Mouse (Mus musculus) forebrain, embryonic 16.5 days (tissue): ENCODE data around the gene Ppp1r9a. TPM values are rescaled to one million over a fixed set of nuclear protein-coding genes. Genes with fewer than 3 reads are reported as not detected.

Experiments
- ATAC-seq: fragments of 200-750 bp; cut with Nextera tagmentation; 2 replicates; pipeline ENCODE4 v1.8.0; 2017; ENCODE audit warnings: mild to moderate bottlenecking, moderate library complexity
- H3K27ac ChIP-seq: fragments of 300-500 bp; sonication (generic); 2 replicates; pipeline ENCODE4 v1.5.1; 2014; ENCODE audit warnings: low read length, control low read depth
- H3K27me3 ChIP-seq: fragments of 300-500 bp; sonication (generic); replicated peaks from 2 replicates; pipeline ENCODE4 v1.6.1; 2014; ENCODE audit warnings: low read length; ENCODE audit not compliant: control insufficient read depth, insufficient read depth
- H3K36me3 ChIP-seq: fragments of 300-500 bp; sonication (generic); 2 replicates; pipeline ENCODE4 v1.6.1; 2014; ENCODE audit not compliant: control insufficient read depth, insufficient read depth
- H3K4me1 ChIP-seq: fragments of 300-500 bp; sonication (generic); replicated peaks from 2 replicates; pipeline ENCODE4 v1.6.1; 2014; ENCODE audit warnings: low read length; ENCODE audit not compliant: control insufficient read depth, insufficient read depth
- H3K4me2 ChIP-seq: fragments of 300-500 bp; sonication (generic); 2 replicates; pipeline ENCODE4 v1.6.1; 2014; ENCODE audit warnings: mild to moderate bottlenecking, low read length, control low read depth
- H3K4me3 ChIP-seq: fragments of 300-500 bp; sonication (generic); replicated peaks from 2 replicates; pipeline ENCODE4 v1.5.1; 2014; ENCODE audit warnings: mild to moderate bottlenecking, low read length, control low read depth
- H3K9ac ChIP-seq: fragments of 300-500 bp; sonication (generic); replicated peaks from 2 replicates; pipeline ENCODE4 v1.6.1; 2014; ENCODE audit warnings: low read depth, low read length, control low read depth
- H3K9me3 ChIP-seq: fragments of 300-500 bp; sonication (generic); 2 replicates; pipeline ENCODE4 v1.6.1; 2016; ENCODE audit warnings: low read length; ENCODE audit not compliant: control insufficient read depth
- WGBS: fragments of 180-500 bp; shearing (Covaris S2); extraction: QIAGEN DNeasy Blood & Tissue Kit; methylation state at CpG from one replicate; pipeline ENCODE4 v1.1.7; 2014; 5-methylcytosine and 5-hydroxymethylcytosine counted together
- polyA plus RNA-seq: library from polyadenylated mRNA; unstranded; fragments of >200 nt; fragmentation: Nextera tagmentation; extraction: Ambion mirVana; gene quantifications from 2 replicates; pipeline ENCODE4 v1.2.1, GENCODE M21; 2015

Gene Ppp1r9a
- polyA plus RNA-seq, 1 experiment from 2014 or later, result 41.7 TPM

DNA sequence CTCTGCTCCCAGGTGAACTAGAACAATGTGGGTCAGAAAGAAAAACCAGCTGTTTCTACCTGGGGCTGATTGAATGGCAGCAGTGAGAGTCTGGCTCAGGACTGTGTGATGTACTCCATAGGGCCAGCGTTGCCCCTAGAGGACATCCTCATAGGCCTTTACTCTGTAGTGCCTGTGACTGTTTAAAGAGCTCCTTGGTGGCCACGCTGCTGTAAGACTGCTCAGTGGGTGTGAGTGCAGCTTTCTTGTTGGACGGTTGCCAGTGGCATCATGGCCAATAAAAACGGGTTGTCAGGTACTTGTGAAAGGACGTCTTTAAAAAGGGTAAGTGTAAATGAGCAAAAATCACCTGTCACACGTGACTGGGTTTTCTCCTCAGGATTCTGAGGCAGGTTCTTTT, 70.1 kb downstream of the Ppp1r9a start:
- 23% methylated on average over 6 of the region's 6 CpGs for WGBS
- ATAC-seq, result peak; percentile 79
- peaks cover 9% of the 10 kb centered on the region for H3K4me1 ChIP-seq
- H3K9ac ChIP-seq, result no peak overlapping the region
- no peaks in the 10 kb centered on the region for H3K36me3 ChIP-seq
- no peak overlapping the region for H3K27ac ChIP-seq
- H3K4me2 ChIP-seq, result no peak overlapping the region
- H3K27me3 ChIP-seq, result no peaks in the 10 kb centered on the region
- H3K4me3 ChIP-seq, result no peak overlapping the region
- H3K9me3 ChIP-seq, result no peaks in the 10 kb centered on the region

DNA sequence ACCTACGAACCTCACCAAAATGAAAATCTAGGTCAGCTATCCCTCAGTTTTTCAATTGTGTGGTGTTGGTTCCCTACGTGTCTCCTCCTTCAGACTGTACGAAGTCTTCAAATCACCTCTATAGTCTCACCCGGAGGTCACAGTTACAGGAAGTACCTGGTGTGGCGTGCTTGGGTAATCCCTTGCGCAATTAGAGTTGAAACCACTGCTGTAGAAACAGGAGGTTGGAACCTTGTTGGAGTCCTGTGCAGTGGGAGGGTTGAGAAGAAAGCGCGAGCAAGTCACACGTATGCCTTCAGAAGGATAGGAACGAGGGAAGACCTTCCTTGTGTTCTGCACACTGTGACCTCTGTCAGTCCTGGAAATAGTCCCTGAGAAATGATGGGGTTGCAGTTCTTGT, 70.6 kb downstream of the Ppp1r9a start:
- Histone ChIP-seq H3K9me3 (no peaks in the 10 kb centered on the region), H3K27me3 (no peaks in the 10 kb centered on the region), H3K4me2 (no peak overlapping the region), H3K4me1 (peaks cover 9% of the 10 kb centered on the region), H3K36me3 (no peaks in the 10 kb centered on the region), H3K9ac (no peak overlapping the region), H3K4me3 (no peak overlapping the region), H3K27ac (no peak overlapping the region)
- no peak for ATAC-seq
- WGBS, result 90% methylated on average over 10 of the region's 10 CpGs

DNA sequence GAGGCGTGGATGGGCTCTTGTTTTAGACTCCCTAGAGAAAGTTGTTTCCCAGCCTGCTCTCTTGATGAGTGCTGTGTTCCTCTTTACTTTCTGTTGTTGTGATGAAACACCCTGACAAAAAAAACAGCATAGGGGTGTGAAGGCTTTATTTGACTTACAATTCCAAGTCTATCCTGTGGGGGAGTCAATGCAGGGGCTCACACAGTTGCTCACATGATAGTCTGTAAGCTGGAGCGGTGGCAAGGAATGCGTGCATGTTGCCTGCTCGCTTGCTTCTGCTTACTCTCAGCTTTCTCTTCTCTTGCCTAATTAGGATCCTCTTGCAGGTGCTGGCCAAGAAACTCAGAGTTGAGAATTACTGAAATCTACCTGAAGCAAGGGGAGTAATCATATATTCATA, 74.8 kb downstream of the Ppp1r9a start:
- no peaks in the 10 kb centered on the region for H3K9me3 ChIP-seq
- H3K27ac ChIP-seq, result no peak overlapping the region
- H3K27me3 ChIP-seq, result no peaks in the 10 kb centered on the region
- peaks cover 5% of the 10 kb centered on the region for H3K4me1 ChIP-seq
- no peak overlapping the region for H3K4me3 ChIP-seq
- H3K9ac ChIP-seq, result no peak overlapping the region
- H3K4me2 ChIP-seq, result no peak overlapping the region
- 95% methylated on average over 4 of the region's 4 CpGs for WGBS
- no peaks in the 10 kb centered on the region for H3K36me3 ChIP-seq
- ATAC-seq, result no peak

DNA sequence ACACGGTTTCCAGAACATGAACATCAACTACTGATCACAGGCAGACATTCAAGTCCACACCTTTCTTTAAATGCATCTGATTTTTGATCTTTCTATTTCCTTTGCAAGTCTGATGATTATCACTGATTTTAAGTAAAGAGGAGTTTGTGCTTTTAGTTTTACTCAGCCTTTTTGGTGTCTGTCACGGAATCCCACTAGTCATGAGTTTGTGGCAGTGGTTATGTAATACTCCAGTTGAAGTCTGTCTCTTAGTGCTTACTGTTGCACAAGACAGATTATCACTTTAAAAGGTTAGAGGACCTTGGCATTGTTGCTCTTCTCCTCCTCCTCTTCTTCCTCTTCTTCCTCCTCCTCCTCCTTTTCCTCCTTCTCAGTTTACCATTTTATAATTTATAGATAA, 75.5 kb downstream of the Ppp1r9a start:
- H3K36me3 ChIP-seq, result no peaks in the 10 kb centered on the region
- no peak for ATAC-seq
- H3K4me3 ChIP-seq, result no peak overlapping the region
- peaks cover 4% of the 10 kb centered on the region; the same call in 1 of the 2 replicates for H3K4me1 ChIP-seq
- H3K4me2 ChIP-seq, result no peak overlapping the region
- H3K9ac ChIP-seq, result no peak overlapping the region
- no peak overlapping the region for H3K27ac ChIP-seq
- 98% methylated on average over 2 of the region's 2 CpGs for WGBS
- no peaks in the 10 kb centered on the region for H3K27me3 ChIP-seq
- H3K9me3 ChIP-seq, result no peaks in the 10 kb centered on the region

DNA sequence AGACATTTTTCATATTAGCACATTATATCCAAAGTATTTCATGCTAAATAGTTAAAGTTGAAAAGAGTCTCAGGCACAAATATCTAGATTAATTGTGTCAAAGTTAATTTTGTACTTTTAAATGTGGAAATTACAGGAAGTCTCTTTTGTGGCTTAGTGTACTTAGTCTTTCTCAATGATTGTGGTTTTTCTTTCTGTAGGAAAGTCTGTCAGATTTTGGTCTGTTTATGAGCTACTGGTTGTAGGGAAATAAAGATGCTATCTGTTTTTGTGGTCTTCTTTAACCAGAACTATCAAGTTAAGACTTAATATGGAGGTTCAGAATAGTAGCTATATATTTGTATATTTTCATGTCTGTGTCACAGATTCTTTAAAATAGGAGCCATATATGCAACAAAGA, 76.2 kb downstream of the Ppp1r9a start:
- Histone ChIP-seq H3K9me3 (no peaks in the 10 kb centered on the region), H3K27me3 (no peaks in the 10 kb centered on the region), H3K4me1 (peaks cover 4% of the 10 kb centered on the region; the same call in 1 of the 2 replicates), H3K4me2 (no peak overlapping the region), H3K4me3 (no peak overlapping the region), H3K27ac (no peak overlapping the region), H3K9ac (no peak overlapping the region), H3K36me3 (no peaks in the 10 kb centered on the region)
- ATAC-seq, result no peak

DNA sequence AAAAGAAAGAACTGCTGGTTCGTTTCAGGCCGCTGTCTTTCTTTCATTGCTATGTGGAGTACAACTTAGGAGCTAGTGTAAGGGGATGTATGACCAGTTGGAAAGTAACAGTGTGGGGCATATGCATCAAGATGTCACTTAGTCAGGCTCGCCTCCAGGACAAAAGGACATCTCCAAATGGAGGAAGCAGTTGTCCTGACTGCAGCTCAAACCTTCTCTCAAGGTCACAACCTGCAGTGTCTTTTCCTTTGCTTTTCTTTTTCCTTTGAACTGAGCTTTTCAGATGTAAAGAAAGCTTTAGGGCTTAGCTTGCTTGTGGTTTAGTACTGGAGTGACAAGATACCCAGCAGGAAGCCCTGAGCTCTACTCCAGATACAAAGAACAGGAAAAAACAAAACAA, 77.4 kb downstream of the Ppp1r9a start:
- H3K9me3 ChIP-seq, result no peaks in the 10 kb centered on the region
- 55% methylated on average over 3 of the region's 3 CpGs for WGBS
- no peak for ATAC-seq
- no peak overlapping the region for H3K4me3 ChIP-seq
- H3K9ac ChIP-seq, result no peak overlapping the region
- no peaks in the 10 kb centered on the region for H3K27me3 ChIP-seq
- no peaks in the 10 kb centered on the region for H3K36me3 ChIP-seq
- no peak overlapping the region for H3K4me2 ChIP-seq
- no peak overlapping the region for H3K27ac ChIP-seq
- H3K4me1 ChIP-seq, result peaks cover 4% of the 10 kb centered on the region; the same call in 1 of the 2 replicates

DNA sequence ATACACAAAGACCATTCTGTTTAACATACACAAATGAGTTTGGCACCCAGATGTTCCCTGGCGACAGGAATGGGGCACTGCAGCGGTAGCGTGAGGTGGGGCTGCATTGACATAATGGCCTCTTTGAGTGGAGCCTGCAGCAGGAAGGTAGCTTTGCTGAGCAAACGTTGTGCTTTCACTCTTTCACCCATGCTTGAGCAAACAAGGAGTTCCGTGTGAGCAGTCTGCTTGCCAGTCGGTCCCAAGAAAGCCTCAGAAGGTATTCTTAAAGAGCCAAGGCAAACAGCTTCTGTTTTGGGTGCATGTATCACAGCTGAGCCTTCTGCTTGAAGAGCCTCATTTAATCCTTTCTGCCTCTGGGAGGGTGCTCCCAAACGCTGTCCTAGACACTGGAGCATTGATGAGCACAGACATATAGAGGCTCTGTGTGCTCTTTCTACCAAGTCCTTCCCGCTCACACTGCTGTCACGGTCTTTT, 80.0 kb downstream of the Ppp1r9a start:
- Histone ChIP-seq H3K4me2 (no peak overlapping the region), H3K9me3 (no peaks in the 10 kb centered on the region), H3K9ac (no peak overlapping the region), H3K36me3 (no peaks in the 10 kb centered on the region), H3K27me3 (no peaks in the 10 kb centered on the region), H3K4me3 (no peak overlapping the region), H3K27ac (no peak overlapping the region), H3K4me1 (peaks cover 4% of the 10 kb centered on the region; the same call in 1 of the 2 replicates)
- WGBS, result 33% methylated on average over 9 of the region's 9 CpGs
- peak; percentile 59 for ATAC-seq

DNA sequence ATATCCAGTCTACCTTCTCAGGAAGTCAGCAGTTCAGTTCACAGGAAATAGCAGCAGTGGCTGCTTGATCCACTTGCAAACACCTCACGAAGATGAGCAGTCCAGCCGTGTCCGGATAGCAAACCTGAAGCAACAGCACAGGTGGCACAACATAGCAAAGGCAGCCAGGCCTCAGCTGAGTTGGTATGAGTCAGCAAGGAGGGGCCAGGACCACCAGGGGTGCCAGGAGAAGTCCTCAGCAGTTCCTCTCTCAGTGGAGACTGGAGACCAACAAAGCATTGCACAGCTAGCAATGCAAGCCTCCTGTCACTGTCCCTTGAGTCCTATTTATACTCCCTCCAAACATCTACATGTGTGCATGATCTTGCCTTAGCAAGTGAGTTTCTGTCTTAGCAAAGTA, 83.0 kb downstream of the Ppp1r9a start:
- Histone ChIP-seq H3K9me3 (no peaks in the 10 kb centered on the region), H3K4me2 (no peak overlapping the region), H3K36me3 (no peaks in the 10 kb centered on the region), H3K27me3 (no peaks in the 10 kb centered on the region), H3K4me3 (no peak overlapping the region), H3K27ac (no peak overlapping the region), H3K9ac (no peak overlapping the region), H3K4me1 (peaks cover 4% of the 10 kb centered on the region; the same call in 1 of the 2 replicates)
- WGBS, result 93% methylated on average over 3 of the region's 3 CpGs
- no peak for ATAC-seq

DNA sequence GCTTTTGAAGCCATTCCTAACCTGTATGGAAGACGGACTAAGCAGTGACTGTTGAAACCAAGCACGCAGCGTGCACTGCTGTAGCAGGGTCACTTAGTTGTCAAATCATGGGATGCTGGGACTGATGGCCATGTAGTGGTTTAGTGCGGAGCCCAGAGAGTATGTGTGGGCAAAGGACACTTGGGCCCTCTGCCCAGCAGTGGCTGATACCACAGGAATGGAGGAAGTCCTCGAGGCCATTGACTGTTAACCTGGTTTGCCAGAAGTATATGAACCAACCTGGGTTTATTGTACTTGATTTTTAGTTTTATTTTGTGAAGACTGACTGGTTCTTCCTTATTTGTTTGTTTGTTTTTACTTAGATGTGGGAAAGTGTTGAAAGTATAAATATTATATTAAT, 84.4 kb downstream of the Ppp1r9a start:
- H3K4me1 ChIP-seq, result peaks cover 4% of the 10 kb centered on the region; the same call in 1 of the 2 replicates
- no peaks in the 10 kb centered on the region for H3K27me3 ChIP-seq
- 90% methylated on average over 5 of the region's 5 CpGs for WGBS
- no peaks in the 10 kb centered on the region for H3K36me3 ChIP-seq
- no peak overlapping the region for H3K4me3 ChIP-seq
- H3K27ac ChIP-seq, result no peak overlapping the region
- H3K9me3 ChIP-seq, result no peaks in the 10 kb centered on the region
- no peak for ATAC-seq
- no peak overlapping the region for H3K9ac ChIP-seq
- H3K4me2 ChIP-seq, result no peak overlapping the region

DNA sequence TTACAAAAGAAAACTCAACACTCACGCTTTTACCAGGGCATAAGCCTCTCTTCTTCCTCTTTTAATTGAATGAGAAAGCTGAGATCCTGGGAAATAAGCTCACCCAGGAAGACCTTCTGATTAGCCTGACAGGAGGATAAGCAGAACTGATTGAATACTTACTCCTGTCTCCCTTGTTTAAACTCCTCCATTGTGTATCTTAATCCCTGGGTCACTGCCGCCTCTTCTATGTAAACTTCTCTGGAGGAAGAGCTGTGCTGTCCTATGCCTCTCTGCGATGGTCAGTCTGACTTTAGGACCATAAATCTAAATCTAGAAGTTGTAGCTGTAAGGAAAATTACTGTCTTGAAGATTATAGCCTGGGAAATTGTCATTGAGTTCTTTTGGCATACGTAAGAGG, 86.0 kb downstream of the Ppp1r9a start:
- Histone ChIP-seq H3K9me3 (no peaks in the 10 kb centered on the region), H3K4me1 (peaks cover 2% of the 10 kb centered on the region; the same call in 1 of the 2 replicates), H3K27me3 (no peaks in the 10 kb centered on the region), H3K27ac (no peak overlapping the region), H3K9ac (no peak overlapping the region), H3K4me2 (no peak overlapping the region), H3K4me3 (no peak overlapping the region), H3K36me3 (no peaks in the 10 kb centered on the region)
- WGBS, result 51% methylated on average over 4 of the region's 4 CpGs
- no peak for ATAC-seq
